Mouse (Mus musculus) macrophage (primary cell): Measurements from ENCODE around the gene Selenot. TPM values are rescaled to one million over a fixed set of nuclear protein-coding genes. Genes with fewer than 3 reads are reported as not detected.
A peak's percentile ranks its signal among the peaks of the same experiment; 100 is the strongest.
"Not testable (repeated sequence)": the region's sequence is repeated elsewhere in the genome, so short reads cannot be mapped to it uniquely, and the experiment has no call there.

Experiments used
- H3K27ac ChIP-seq: fragments of 350-480 bp; formaldehyde crosslinking; 2 replicates; pipeline ENCODE4 v1.9.0; 2021
- H3K36me3 ChIP-seq: fragments of 350-480 bp; formaldehyde crosslinking; 2 replicates; pipeline ENCODE4 v1.9.0; 2021; ENCODE audit errors: inconsistent target
- H3K4me3 ChIP-seq: fragments of 350-480 bp; formaldehyde crosslinking; 2 replicates; pipeline ENCODE4 v1.9.0; 2021; ENCODE audit errors: inconsistent target
- H3K79me2 ChIP-seq: fragments of 350-480 bp; formaldehyde crosslinking; 2 replicates; pipeline ENCODE4 v1.9.0; 2021; ENCODE audit errors: inconsistent target
- WGBS: methylation state at CpG from one replicate; pipeline ENCODE4 v1.1.7; 2026; ENCODE audit warnings: inconsistent platforms; ENCODE audit not compliant: missing documents; 5-methylcytosine and 5-hydroxymethylcytosine counted together
- polyA plus RNA-seq: library from polyadenylated mRNA; stranded (reverse); fragments of 250-400 nt; gene quantifications from 3 replicates; pipeline ENCODE4 v1.2.4, GENCODE M21; 2018; ENCODE audit warnings: inconsistent platforms
- total RNA-seq, 78 experiments: library from RNA; depleted of rRNA; stranded (reverse); fragments of 250-400 nt; gene quantifications; 1 replicate in 9 of 78; 2 replicates in 24 of 78; 3 replicates in 43 of 78; 4 replicates in 2 of 78; pipeline ENCODE4 v1.2.4; 2018; ENCODE audit warnings: inconsistent platforms in 56 of 78

Gene Selenot
- 10 to 100 TPM; 12.7 to 78.8 (median 48.8) TPM for total RNA-seq (2018; cell fraction: chromatin; rRNA removed)
- total RNA-seq (2018; cell fraction: cytosol; rRNA removed): 100 to 1,000 TPM; 133 to 241 (median 169) TPM
- total RNA-seq (2018; cell fraction: nucleus; rRNA removed): 100 to 1,000 TPM in 18 of 26 experiments, 10 to 100 TPM in 8; 47.0 to 205 (median 120) TPM
- 154 to 176 TPM (median 162 TPM) in 3 replicates for polyA plus RNA-seq

DNA sequence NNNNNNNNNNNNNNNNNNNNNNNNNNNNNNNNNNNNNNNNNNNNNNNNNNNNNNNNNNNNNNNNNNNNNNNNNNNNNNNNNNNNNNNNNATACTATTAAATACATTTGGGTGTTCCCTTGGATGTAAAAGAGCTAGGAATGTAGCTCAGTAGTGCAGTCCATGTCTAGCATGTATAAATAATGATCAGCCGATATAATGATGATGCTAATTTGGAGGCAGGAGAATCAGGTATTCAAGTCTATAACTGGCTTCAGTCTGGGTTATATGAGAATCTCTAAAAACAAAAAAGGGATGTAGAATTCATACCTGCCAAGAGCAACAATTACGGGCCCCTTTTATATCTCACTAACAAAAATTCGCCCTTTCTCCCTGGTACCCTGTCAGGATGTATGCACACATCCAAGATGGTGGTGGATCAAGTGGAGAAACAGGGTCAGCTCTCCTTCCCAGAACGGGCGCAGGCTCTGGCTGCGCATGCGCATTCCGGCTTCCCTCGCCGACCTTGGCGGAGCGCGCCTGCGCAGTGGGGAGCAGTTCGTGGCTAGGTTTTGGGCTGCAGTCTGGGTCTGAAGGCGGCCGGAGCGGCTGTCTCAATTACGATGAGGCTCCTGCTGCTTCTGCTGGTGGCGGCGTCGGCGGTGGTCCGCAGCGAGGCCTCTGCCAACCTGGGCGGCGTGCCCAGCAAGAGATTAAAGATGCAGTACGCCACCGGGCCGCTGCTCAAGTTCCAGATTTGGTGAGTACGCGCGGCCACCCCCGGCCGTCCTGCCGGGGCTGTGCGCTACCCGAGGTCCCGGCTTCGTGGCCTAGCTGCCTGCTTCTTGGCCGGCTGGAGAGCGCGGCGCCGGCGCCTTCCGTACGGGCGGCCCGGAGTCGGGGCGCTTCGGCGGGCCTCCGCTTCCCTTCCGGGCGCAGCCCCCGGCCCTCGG lies at the start of gene Selenot:
Gene Selenot (plus strand): TSS at position 500 of the 930 bp plus-strand sequence.
- Histone ChIP-seq H3K79me2 (peaks cover 44% of the 10 kb centered on the region), H3K4me3 (peak within 1 kb of the TSS; percentile 75), H3K36me3 (peaks cover 5% of the 10 kb centered on the region; the same call in 1 of the 2 replicates), H3K27ac (peak within 1 kb of the TSS; percentile 44)
- WGBS: 2% methylated on average over 54 of the region's 59 CpGs

DNA sequence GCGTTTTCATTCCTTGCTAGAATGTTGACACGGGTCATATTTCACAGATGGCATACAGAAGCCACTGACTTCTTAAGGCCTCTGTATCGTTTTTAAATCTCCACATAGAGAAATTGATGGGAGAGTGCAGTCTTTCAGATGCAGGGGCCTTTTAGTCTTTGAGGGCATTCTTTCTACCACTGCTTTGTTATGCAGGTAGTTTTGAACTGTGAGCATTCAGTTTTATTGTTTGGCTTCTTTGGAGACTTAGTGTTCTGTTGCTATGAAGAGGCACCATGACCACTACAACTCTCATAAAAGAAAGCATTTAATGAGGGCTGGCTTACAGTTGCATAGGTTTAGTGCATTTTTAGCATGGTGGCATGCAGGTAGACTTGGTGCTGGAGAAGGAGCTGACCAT lies 39.9 kb upstream of the Selenot start:
- Histone ChIP-seq H3K79me2 (peaks cover 13% of the 10 kb centered on the region; the same call in 1 of the 2 replicates), H3K27ac (no peak overlapping the region), H3K4me3 (no peak overlapping the region), H3K36me3 (peaks cover 36% of the 10 kb centered on the region)
- 100% methylated on average over 3 of the region's 3 CpGs for WGBS

DNA sequence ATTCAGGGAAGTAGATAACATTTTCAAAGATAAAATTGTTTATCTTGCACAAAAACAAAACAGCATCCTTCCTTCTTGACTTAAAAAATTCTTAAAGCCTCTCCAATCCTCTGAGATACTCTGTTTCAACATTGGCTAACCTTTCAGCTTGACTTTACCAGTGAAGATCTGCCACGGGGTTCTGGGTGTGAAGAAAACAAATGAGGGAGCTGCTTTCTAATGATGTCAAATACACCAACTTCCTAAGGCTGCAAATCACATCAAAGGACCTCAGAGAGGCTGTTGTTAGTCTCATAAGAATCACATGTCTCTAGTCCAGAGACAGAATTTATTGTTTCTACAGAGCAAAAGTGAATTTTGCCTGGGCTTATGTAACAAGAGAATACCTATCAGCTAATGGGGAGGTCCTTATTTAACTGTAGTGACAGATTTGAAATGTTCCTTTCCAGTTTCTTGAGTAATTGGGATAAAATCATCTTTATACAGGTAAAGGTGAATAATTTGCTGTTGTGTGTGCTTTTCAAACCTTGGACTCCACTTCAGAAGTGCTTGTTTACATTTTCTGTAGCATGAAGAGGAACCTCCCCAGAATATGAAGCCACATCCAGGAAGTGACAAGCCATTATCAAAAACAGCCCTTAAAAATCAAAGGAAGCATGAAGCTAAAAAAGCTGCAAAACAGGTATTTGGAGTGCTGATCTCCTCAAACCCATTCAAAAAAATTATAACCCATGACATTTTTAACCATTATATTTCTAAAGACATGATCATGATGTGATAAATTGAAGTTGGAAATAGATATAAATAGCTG lies 24.2 kb upstream of the Selenot start:
- 82% methylated on average over 1 of the region's 1 CpGs for WGBS
- peaks cover 23% of the 10 kb centered on the region for H3K36me3 ChIP-seq
- no peak overlapping the region for H3K4me3 ChIP-seq
- H3K27ac ChIP-seq: no peak overlapping the region
- no peaks in the 10 kb centered on the region for H3K79me2 ChIP-seq

- Histone ChIP-seq H3K4me3 (no peak overlapping the region; the same call in 1 of the 2 replicates), H3K79me2 (no peaks in the 10 kb centered on the region), H3K36me3 (peaks cover 7% of the 10 kb centered on the region), H3K27ac (peak overlapping the region; percentile 68)
- WGBS: 13% methylated on average over 7 of the region's 7 CpGs
Observed at GRCm38 (mm10) chr3:58556649-58557048, 19.8 kb upstream of the Selenot start.

DNA sequence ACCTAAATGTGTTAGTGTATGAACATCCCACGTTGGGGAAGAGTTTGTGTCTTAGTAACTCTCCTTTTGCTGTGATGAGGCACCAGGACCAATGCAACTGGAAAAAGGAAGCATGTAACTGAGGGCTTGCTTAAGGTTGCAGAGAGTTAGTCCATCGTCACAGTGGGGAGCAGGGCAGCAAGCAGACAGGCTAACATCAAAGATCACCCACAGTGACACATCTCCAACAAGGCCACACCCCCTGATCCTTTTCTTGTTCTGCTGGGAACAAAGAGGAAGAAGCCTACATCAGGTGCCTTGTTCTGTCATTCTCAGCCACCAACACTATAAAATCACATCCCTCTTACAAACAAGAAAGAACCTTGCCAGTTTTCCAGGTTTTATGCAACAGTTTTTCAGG lies 16.5 kb upstream of the Selenot start:
- WGBS: 69% methylated on average over 2 of the region's 2 CpGs
- Histone ChIP-seq H3K36me3 (no peaks in the 10 kb centered on the region; the same call in 1 of the 2 replicates), H3K4me3 (no peak overlapping the region), H3K79me2 (no peaks in the 10 kb centered on the region), H3K27ac (no peak overlapping the region)

GRCm38 (mm10) chr3:58561437-58561836 lies 15.0 kb upstream of the Selenot start:
- Histone ChIP-seq H3K4me3 (no peak overlapping the region), H3K36me3 (no peaks in the 10 kb centered on the region), H3K79me2 (no peaks in the 10 kb centered on the region), H3K27ac (no peak overlapping the region)
- WGBS: 95% methylated on average over 2 of the region's 2 CpGs

- H3K27ac ChIP-seq: no peak overlapping the region
- 100% methylated on average over 3 of the region's 3 CpGs for WGBS
- H3K4me3 ChIP-seq: no peak overlapping the region
- no peaks in the 10 kb centered on the region for H3K79me2 ChIP-seq
- H3K36me3 ChIP-seq: no peaks in the 10 kb centered on the region
Observed at GRCm38 (mm10) chr3:58570821-58571220, 5.6 kb upstream of the Selenot start.

- Histone ChIP-seq H3K4me3 (peak overlapping the region; percentile 75), H3K27ac (peak overlapping the region; percentile 44), H3K79me2 (peaks cover 50% of the 10 kb centered on the region), H3K36me3 (peaks cover 5% of the 10 kb centered on the region; the same call in 1 of the 2 replicates)
- WGBS: under 1% methylated on average over 36 of the region's 36 CpGs
Observed at GRCm38 (mm10) chr3:58577067-58577503, 649 bp downstream of the Selenot start.

- Histone ChIP-seq H3K79me2 (peaks cover 55% of the 10 kb centered on the region), H3K36me3 (peaks cover 5% of the 10 kb centered on the region; the same call in 1 of the 2 replicates), H3K27ac (peak overlapping the region; percentile 44), H3K4me3 (peak overlapping the region; percentile 75)
- 17% methylated on average over 8 of the region's 8 CpGs for WGBS
Observed at GRCm38 (mm10) chr3:58577506-58578050, 1.1 kb downstream of the Selenot start.

DNA sequence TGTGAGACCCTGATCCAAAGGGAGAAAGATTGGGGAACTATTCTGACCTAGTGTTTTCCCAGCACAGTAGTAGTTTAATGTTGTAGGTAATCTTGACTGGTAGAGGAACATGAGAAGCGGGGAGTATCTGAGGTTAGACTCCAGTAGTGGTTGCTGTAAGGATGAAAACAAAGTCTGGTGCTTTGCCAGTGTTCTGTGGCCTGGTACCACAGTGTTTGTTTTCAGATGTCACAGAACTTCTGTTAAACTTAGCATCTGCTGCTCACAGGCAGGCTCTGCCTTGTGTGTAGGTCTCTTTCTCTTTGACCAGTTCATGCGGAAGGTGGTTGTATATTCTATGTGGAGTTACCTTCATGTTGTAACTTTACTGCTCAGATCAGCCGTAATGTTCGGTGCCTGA lies 5.1 kb downstream of the Selenot start:
- H3K36me3 ChIP-seq: peaks cover 14% of the 10 kb centered on the region
- no peak overlapping the region for H3K4me3 ChIP-seq
- WGBS: 62% methylated on average over 4 of the region's 4 CpGs
- peaks cover 95% of the 10 kb centered on the region for H3K79me2 ChIP-seq
- no peak overlapping the region for H3K27ac ChIP-seq

DNA sequence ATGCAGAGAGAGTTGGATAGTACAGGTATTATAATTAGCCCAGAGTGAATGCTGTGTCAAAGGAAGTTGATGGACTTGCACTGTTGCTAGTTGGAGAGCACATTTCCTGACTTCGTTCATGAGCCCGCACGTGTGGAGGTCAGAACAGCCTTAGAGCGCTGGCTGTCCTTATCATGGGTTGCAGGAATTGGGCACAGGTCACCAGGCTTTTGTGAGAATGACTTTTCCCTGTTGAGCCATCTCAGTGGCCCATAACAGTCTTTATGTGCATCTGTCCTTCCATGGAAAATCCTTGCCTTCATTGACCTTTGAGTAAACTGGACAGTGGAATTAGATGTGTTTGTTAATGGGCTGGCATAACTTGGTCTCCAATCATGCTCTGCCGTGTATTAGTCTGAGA lies 5.9 kb downstream of the Selenot start:
- no peak overlapping the region for H3K27ac ChIP-seq
- H3K79me2 ChIP-seq: peaks cover 100% of the 10 kb centered on the region
- H3K4me3 ChIP-seq: no peak overlapping the region
- WGBS: 42% methylated on average over 5 of the region's 5 CpGs
- H3K36me3 ChIP-seq: peaks cover 21% of the 10 kb centered on the region

DNA sequence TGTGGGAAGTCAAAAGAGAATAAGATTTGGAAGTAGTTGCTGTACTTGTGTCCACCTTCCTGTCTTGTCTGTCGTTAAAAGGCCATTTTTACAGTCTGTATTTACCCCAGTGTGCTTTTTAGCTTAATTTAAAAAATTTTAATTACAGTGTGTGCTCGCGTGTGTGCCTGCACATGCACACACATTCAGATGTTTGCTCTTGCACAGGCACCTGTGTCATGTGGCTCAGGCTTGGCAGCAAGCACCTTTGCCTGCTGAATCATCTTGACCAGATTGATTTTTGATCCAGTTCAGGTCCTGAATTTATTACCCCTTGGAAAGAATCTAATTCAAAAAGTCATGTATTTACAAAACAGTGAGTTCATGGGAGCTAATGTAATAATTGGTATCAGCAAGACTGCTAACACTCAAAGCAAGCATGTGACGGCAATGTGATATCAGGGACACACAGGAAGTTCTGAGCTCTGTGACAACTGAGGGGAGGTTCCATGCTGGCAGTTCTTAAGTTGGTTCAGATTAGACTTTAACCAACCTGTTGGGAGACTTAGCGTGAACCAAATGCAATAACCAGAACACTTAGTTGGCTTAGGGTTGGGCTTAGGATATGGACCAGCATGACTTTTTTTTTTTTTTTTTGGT lies 6.5 kb downstream of the Selenot start:
- Histone ChIP-seq H3K36me3 (peaks cover 27% of the 10 kb centered on the region), H3K4me3 (no peak overlapping the region), H3K79me2 (peaks cover 97% of the 10 kb centered on the region), H3K27ac (no peak overlapping the region)
- WGBS: 85% methylated on average over 5 of the region's 5 CpGs

DNA sequence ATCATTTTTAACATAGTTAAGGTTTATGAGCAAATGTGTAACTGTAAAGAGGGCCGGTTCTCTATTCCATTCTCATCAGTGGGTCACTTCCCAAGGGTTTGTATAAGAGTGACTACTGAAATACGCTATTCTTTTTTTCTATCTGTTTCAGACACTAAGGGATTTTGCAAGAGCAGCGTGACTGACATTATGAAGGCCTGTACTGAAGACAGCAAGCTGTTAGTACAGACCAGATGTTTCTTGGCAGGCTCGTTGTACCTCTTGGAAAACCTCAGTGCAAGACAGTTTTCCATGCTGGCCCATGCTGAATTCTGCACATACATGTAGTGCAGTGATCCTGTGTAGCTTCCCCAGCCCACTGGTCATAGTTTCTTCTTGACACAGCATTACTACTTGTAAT lies 14.1 kb downstream of the Selenot start:
- H3K27ac ChIP-seq, H3K4me3 ChIP-seq: not testable (repeated sequence)
- Histone ChIP-seq H3K36me3 (peaks cover 67% of the 10 kb centered on the region), H3K79me2 (peaks cover 21% of the 10 kb centered on the region; the same call in 1 of the 2 replicates)
- 100% methylated on average over 2 of the region's 4 CpGs for WGBS

DNA sequence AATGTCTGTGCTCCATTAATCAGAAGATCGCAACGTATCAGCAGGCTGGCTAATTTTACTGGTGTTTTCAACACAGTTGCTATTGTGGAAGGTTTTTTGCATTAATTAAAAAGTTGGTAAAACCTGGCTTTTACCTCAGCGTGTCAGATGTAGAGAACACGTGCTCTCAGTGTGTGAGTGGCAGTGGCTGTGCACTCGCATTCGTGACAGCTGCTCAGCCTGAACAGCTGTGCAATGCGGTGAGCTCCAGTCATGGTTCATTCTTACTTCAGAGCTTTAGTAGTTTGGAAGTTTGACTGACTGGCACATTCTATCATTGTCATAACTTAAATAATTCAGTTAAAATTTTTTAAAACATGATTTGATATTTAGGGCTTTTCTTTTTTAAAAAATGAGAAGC lies 16.2 kb downstream of the Selenot start:
- WGBS: 98% methylated on average over 7 of the region's 7 CpGs
- H3K27ac ChIP-seq, H3K4me3 ChIP-seq, H3K79me2 ChIP-seq: not testable (repeated sequence)
- peaks cover 46% of the 10 kb centered on the region for H3K36me3 ChIP-seq
